Mouse (Mus musculus): Measurements from ENCODE around the gene Slc47a1. TPM values are rescaled to one million over a fixed set of nuclear protein-coding genes. Genes with fewer than 3 reads are reported as not detected.

The Slc47a1 gene
- total RNA-seq, 2 experiments from 2014 or later: not detected

DNA sequence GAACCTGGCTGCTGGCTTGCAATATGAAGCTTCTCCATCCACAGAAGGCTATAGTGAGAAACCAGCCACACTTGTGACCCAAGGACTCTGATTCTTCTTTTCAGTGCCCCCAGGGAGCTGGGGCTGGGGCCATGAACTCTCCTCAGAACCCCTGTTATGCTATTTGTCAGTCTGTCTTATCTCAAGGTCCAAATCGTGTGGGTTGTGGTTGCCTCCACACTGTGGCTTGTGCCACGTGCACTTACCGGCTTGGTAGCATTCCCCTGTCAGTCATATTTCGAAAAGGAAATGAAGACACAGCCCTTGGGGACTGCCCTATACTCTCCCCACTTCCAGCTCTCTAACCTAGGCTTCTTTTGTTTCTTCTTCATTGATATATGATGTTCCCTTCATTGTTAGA lies 7.6 kb upstream of the Slc47a1 start:
- ATAC-seq (replicated peaks; ENCODE audit: low FRiP score, low TSS enrichment, poor library complexity, severe bottlenecking): no peak

- no peak for ATAC-seq (replicated peaks; ENCODE audit: low FRiP score, low TSS enrichment, poor library complexity, severe bottlenecking)
These were observed 3.1 kb upstream of the Slc47a1 start for GRCm38 (mm10) chr11:61381272-61381671.

- ATAC-seq (replicated peaks; ENCODE audit: low FRiP score, low TSS enrichment, poor library complexity, severe bottlenecking): no peak
These were observed 506 bp upstream of the Slc47a1 start for GRCm38 (mm10) chr11:61378651-61379050.

DNA sequence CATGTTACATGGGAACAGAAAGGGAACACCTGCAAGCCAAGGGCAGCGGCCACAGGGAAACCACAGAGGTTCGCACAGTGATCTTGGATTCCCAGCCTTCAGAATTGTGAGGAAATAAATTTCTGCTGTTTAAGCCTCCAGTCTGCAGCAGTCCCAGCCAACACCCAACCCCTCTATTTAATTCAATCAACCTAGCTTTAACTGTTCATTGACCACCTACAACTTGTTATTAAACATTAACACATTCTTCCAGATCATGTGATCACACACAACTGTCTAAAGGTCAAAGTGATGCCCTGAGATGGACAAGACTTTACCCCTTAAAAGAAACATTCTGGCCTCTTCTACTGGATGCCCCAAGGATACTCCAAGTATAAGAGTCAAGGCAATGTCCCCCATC lies 9.5 kb downstream of the Slc47a1 start:
- no peak for ATAC-seq (replicated peaks; ENCODE audit: low FRiP score, low TSS enrichment, poor library complexity, severe bottlenecking)

- no peak for ATAC-seq (replicated peaks; ENCODE audit: low FRiP score, low TSS enrichment, poor library complexity, severe bottlenecking)
These were observed 11.4 kb downstream of the Slc47a1 start for GRCm38 (mm10) chr11:61366517-61367273.

- ATAC-seq (replicated peaks; ENCODE audit: low FRiP score, low TSS enrichment, poor library complexity, severe bottlenecking): no peak
These were observed 12.2 kb downstream of the Slc47a1 start for GRCm38 (mm10) chr11:61365938-61366337.

DNA sequence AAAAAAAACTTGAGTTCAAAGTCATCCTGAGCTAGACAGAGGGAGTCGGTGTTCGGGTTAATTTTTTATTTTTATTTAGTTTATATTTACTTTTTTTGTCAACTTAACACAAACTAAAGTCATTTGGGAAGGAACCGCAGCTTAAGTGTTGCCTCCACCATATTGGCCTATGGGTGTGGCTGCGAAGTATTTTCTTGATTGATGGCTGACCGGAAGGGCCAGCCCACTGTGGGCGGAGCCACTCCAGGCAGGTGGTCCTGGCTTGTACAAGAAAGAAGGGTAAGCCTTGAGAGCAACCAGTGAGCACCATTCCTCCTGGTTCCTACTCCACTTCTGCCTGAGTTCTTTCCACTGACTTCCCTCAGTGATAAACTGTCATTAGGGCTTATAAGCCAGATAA lies 14.0 kb downstream of the Slc47a1 start:
- no peak for ATAC-seq (replicated peaks; ENCODE audit: low FRiP score, low TSS enrichment, poor library complexity, severe bottlenecking)

DNA sequence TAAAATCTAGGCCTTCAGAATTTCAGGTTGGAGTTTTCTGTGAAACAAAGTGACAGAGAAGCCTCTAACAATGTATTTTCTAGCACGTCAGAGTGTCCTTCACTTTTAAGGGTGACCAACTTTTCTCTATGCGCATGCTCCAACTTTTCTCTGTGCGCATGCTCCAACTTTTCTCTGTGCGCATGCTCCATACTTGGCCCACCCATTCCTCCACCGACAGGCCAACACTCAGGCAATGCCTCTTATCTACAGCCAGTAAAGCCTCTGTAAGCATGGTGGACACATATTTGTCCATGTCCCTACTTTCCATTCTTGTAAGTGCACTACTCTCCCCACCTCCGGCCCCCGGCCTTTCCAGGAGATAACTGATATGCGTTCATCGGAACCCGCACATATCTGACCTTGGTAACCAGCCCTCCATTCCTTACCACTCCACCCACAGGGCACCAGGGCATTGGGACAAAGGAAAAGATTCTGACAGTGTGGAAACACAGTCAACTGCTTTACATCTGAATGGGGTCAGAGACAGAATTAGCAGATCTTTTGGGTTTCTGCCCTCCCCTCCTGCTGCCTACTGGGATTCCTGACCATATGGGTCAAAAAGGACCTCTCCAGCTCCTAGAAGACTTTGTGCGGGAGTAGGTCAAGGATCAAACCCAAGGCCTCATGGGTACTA lies 16.5 kb downstream of the Slc47a1 start:
- ATAC-seq (replicated peaks; ENCODE audit: low FRiP score, low TSS enrichment, poor library complexity, severe bottlenecking): no peak

DNA sequence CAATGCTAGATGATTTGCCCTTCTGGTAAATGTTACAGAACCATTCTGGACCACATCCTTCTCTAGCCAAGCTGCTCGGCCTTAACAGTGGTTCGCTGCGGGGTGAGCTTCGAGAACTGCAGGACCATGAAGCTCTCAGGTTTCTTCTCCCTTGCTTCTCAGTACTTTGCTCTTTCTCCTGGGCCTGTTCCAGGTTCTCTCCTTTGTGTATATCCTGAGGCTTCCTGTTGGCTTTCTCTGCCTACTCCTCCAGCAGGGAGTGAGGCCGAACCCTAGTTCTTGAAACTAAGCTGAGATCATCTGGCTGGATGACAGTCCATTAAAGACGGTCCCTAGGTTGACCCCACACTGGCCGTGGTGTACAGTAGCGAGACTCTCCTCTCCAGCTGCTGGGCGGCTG lies 21.5 kb downstream of the Slc47a1 start:
- no peak for ATAC-seq (replicated peaks; ENCODE audit: low FRiP score, low TSS enrichment, poor library complexity, severe bottlenecking)

DNA sequence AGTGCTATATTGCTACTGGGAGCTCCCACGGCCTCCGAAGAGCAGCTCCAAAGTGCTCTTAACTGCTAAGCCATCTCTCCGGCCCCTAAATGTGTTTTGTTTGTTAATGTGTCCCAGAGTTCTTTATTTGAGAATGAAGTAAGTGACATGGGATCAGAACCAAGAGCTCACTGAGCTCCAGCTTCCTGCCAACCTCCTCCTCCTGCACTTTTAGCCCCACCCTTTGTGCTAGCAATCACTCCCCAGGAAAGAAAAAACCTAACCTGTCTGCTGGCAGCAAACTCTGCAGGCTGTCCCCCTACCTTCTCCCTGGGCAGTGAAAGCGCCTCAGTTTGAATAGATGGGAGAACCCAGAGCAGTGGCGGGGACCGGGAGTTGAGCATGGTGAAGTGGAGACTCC lies 22.0 kb downstream of the Slc47a1 start:
- ATAC-seq (replicated peaks; ENCODE audit: low FRiP score, low TSS enrichment, poor library complexity, severe bottlenecking): no peak

DNA sequence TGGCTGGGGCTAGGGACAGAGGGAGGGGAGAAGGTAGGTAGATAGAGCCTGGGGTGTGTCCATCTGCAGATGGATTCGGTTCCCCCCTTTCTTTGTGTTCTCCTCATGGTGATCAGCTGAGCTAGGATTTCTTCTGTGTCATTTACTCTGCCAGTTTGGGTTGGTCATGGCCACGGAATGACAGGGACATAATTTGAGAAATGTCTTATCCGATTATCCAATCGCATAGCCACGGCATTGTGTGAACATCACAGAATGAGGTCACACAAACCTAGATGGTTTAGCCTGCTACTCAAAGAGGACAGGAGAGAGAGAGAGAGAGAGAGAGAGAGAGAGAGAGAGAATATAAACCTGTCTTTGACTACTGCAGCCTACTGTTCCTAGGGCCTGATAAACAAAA lies 22.8 kb downstream of the Slc47a1 start:
- no peak for ATAC-seq (replicated peaks; ENCODE audit: low FRiP score, low TSS enrichment, poor library complexity, severe bottlenecking)

DNA sequence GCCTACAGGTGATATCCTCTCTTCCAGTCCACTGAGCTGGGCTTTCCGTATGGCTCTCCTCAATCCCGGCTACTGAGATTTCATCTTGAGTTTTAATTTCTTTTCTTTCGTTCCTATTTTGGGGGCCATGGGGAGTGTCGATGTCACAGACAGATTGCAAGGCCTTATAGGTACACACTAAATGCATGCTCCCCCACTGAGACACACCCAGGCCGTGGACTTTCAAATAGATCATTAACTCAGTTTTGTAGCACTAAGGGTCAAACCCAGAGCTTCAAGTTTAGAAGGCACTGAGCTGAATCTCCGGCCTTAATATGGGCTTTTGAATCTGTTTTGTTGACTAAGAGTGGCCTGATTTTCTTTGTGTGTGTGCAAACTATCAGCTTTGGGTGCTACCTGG lies 23.8 kb downstream of the Slc47a1 start:
- no peak for ATAC-seq (replicated peaks; ENCODE audit: low FRiP score, low TSS enrichment, poor library complexity, severe bottlenecking)

GRCm38 (mm10) chr11:61353038-61353437 lies 25.1 kb downstream of the Slc47a1 start:
- no peak for ATAC-seq (replicated peaks; ENCODE audit: low FRiP score, low TSS enrichment, poor library complexity, severe bottlenecking)

DNA sequence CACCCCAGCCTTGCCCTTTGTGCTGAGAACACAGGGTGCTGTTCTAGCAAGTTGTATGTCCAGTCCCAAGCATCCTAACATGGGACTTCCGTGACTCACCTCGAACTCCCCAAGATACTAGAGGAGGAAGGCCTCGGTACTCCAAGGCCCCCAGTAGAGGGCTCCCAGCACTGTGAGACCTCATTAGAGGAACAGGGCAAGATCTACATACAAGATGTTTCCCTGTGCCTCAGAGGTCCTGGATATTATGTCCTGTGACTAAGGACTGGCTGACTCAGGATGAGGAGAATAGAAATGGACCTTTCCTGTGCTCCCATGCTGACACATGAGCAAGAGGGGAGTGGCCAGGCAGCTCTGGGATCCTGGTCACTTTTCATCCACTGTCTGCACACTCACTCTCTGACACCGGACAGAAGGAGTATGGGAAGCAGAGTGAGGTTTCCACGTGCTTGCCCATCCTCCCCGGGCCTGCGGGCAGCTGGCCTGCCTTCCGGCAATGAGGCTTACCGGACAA lies 25.9 kb downstream of the Slc47a1 start:
- no peak for ATAC-seq (replicated peaks; ENCODE audit: low FRiP score, low TSS enrichment, poor library complexity, severe bottlenecking)

DNA sequence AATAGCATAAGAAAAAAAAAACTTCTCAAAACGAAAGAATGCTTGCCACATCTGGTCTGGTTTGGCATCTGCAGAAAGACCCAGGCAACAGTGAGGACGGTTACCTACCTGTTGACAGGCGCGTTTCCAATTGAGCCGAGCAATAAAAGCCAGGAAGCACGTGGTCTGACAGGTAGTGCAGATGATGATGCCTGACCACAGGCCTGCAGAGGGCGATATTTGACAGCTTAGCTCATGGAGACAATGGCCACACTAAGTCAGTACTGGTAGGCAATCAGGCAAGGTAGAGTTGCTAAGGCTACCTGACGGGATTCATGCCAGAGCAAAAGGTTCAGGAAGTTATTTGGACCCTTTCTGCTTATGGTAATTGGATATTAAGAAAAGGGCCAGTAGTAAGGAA lies 28.8 kb downstream of the Slc47a1 start:
- ATAC-seq (replicated peaks; ENCODE audit: low FRiP score, low TSS enrichment, poor library complexity, severe bottlenecking): peak; percentile 87

DNA sequence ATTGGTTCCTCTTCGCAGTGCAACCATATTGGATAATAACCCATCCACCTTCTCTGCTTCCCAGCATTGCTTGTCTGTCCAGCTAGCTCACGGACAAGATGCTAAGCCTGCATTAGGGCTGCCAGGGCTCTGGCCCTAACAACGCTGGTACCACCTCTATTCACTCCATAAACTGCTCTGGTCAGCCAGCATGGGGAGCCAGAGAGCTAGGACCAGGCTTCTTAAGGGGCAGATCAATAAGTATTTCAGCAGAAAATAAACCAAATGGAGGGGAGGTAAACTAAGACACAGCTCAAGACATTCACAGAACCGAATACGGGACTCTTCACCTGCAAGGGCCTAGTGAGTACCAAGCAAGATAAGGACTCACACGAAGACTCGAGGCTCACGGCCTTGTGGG lies 32.0 kb downstream of the Slc47a1 start:
- ATAC-seq (replicated peaks; ENCODE audit: low FRiP score, low TSS enrichment, poor library complexity, severe bottlenecking): no peak

DNA sequence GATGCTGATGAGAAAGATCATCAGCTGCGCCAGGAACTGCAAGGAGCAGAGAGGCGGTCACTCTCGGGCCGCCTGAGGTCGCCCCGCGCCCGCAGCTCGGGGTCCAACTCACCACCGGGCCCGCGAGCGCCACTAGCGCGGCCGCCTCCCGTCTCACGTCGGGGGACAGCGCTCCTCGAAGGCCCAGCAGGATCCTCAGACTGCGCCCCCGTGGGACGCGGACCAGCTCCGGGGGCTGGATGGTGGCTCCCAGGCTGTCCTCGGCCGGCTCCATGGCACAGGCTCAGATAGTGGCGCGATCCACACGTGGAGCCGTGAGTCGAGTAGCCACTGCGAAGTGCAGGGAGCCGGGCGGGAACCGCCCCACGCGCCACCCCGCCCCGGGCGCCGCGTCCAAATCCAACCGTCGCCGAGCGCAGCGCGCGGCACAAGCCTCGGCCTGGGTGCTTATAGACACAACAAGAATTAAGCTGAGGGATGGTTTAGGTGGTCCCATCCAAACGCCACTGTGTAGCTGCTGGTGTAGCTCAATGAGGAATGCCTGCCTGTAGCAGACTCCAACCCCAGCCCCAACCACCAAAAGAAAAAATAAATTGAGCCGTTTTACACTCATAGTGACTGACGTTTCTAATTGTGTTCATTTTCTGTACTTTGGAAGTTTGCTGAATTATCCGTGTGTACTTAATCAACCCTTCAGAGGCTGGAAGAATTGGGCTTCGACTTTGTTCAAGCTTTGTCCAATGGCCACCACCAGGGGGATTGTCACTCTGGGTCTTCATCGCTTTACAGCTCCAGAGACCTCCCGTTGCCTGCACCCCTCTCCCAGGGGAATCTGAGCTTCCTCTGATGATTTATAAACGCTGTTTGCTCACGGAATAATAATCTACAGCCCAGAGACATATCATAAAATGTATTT lies 35.4 kb downstream of the Slc47a1 start, which contains the start of gene Slc47a2:
Gene Slc47a2, minus strand, starts transcription at position 356 of the 916 bp plus-strand sequence.
- ATAC-seq (replicated peaks; ENCODE audit: low FRiP score, low TSS enrichment, poor library complexity, severe bottlenecking): 0 out of 2 replicates have a peak, but pooled peaks have one; percentile 22

GRCm38 (mm10) chr11:61341971-61342370 lies 36.2 kb downstream of the Slc47a1 start:
- ATAC-seq (replicated peaks; ENCODE audit: low FRiP score, low TSS enrichment, poor library complexity, severe bottlenecking): no peak

DNA sequence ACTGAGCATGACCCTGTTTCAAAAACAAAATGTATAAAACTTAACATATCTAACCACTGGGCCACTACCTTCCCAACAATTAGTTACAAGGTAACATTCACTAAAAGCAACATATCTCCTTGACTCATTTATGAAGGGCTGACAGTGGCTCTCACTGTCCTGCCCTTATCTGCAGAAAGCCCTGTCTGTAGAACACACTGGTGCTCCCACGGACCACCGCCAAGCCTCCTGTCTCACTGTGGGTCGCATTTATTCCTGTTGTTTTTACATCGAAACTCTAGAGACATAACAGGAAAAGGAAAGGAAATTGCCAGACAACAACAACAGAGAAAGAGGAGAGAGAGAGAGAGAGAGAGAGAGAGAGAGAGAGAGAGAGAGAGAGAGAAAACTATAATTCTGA lies 36.9 kb downstream of the Slc47a1 start:
- no peak for ATAC-seq (replicated peaks; ENCODE audit: low FRiP score, low TSS enrichment, poor library complexity, severe bottlenecking)

GRCm38 (mm10) chr11:61340374-61340773 lies 37.8 kb downstream of the Slc47a1 start:
- ATAC-seq (replicated peaks; ENCODE audit: low FRiP score, low TSS enrichment, poor library complexity, severe bottlenecking): no peak

All from megakaryocyte-erythroid progenitor cell, adult 5-6 weeks (primary cell).